Mouse (Mus musculus): ENCODE measurements around the gene Fchsd2. TPM values are rescaled to one million over a fixed set of nuclear protein-coding genes. Genes with fewer than 3 reads are reported as not detected.

Gene Fchsd2
- polyA plus RNA-seq, 1 experiment from 2014 or later = 21.9 TPM

GRCm38 (mm10) chr7:101074170-101074767 lies 18.4 kb upstream of the Fchsd2 start:
- ATAC-seq (ENCODE audit: insufficient number of reproducible peaks, low FRiP score, low TSS enrichment, low read depth) = no peak
- Histone ChIP-seq H3K9ac (no peak overlapping the region), H3K27ac (replicated peaks) (no peak overlapping the region)

GRCm38 (mm10) chr7:101083562-101084166 lies 9.0 kb upstream of the Fchsd2 start:
- Histone ChIP-seq H3K4me3 (replicated peaks) (no peak overlapping the region), H3K27me3 (no peaks in the 10 kb centered on the region), H3K9ac (no peak overlapping the region), H3K36me3 (no peaks in the 10 kb centered on the region), H3K4me2 (replicated peaks) (no peak overlapping the region), H3K9me3 (replicated peaks) (no peaks in the 10 kb centered on the region), H3K27ac (replicated peaks) (no peak overlapping the region), H3K4me1 (no peaks in the 10 kb centered on the region)
- ATAC-seq (ENCODE audit: insufficient number of reproducible peaks, low FRiP score, low TSS enrichment, low read depth) = no peak
- WGBS = 62% methylated on average over 9 of the region's 9 CpGs

More at GRCm38 (mm10) chr7:101074170-101074767, 18.4 kb upstream of the Fchsd2 start:
- H3K4me3 ChIP-seq (replicated peaks) = no peak overlapping the region
- no peak overlapping the region for H3K4me2 ChIP-seq (replicated peaks)
- peaks cover 3% of the 10 kb centered on the region; the same call in 1 of the 2 replicates for H3K4me1 ChIP-seq
- H3K36me3 ChIP-seq = no peaks in the 10 kb centered on the region
- H3K27me3 ChIP-seq = no peaks in the 10 kb centered on the region
- no peaks in the 10 kb centered on the region for H3K9me3 ChIP-seq (replicated peaks)
- 53% methylated on average over 8 of the region's 8 CpGs for WGBS

- no peak overlapping the region for H3K27ac ChIP-seq (replicated peaks)
- H3K36me3 ChIP-seq = no peaks in the 10 kb centered on the region
- no peaks in the 10 kb centered on the region for H3K27me3 ChIP-seq
- H3K9ac ChIP-seq = no peak overlapping the region
- H3K4me2 ChIP-seq (replicated peaks) = no peak overlapping the region
- ATAC-seq (ENCODE audit: insufficient number of reproducible peaks, low FRiP score, low TSS enrichment, low read depth) = no peak
- 85% methylated on average over 4 of the region's 4 CpGs for WGBS
- no peaks in the 10 kb centered on the region for H3K9me3 ChIP-seq (replicated peaks)
- no peaks in the 10 kb centered on the region for H3K4me1 ChIP-seq
- no peak overlapping the region for H3K4me3 ChIP-seq (replicated peaks)
These were observed 7.7 kb upstream of the Fchsd2 start for GRCm38 (mm10) chr7:101084816-101085456.

- no peak for ATAC-seq (ENCODE audit: insufficient number of reproducible peaks, low FRiP score, low TSS enrichment, low read depth)
- no peak overlapping the region for H3K4me2 ChIP-seq (replicated peaks)
- no peaks in the 10 kb centered on the region for H3K36me3 ChIP-seq
- no peaks in the 10 kb centered on the region for H3K9me3 ChIP-seq (replicated peaks)
- WGBS = 47% methylated on average over 4 of the region's 4 CpGs
- H3K27ac ChIP-seq (replicated peaks) = no peak overlapping the region
- no peaks in the 10 kb centered on the region for H3K4me1 ChIP-seq
- no peak overlapping the region for H3K9ac ChIP-seq
- no peak overlapping the region for H3K4me3 ChIP-seq (replicated peaks)
- no peaks in the 10 kb centered on the region for H3K27me3 ChIP-seq
These were observed 6.9 kb upstream of the Fchsd2 start for GRCm38 (mm10) chr7:101085779-101086178.

GRCm38 (mm10) chr7:101088687-101089086 lies 4.0 kb upstream of the Fchsd2 start:
- Histone ChIP-seq H3K4me2 (replicated peaks) (no peak overlapping the region), H3K27ac (replicated peaks) (no peak overlapping the region; the same call in 1 of the 2 replicates), H3K36me3 (no peaks in the 10 kb centered on the region), H3K27me3 (no peaks in the 10 kb centered on the region), H3K4me3 (replicated peaks) (no peak overlapping the region), H3K4me1 (no peaks in the 10 kb centered on the region), H3K9me3 (replicated peaks) (no peaks in the 10 kb centered on the region), H3K9ac (no peak overlapping the region)
- peak; percentile 57 for ATAC-seq (ENCODE audit: insufficient number of reproducible peaks, low FRiP score, low TSS enrichment, low read depth)
- WGBS = 64% methylated on average over 4 of the region's 4 CpGs

- Histone ChIP-seq H3K27ac (replicated peaks) (no peak overlapping the region; the same call in 1 of the 2 replicates), H3K4me3 (replicated peaks) (no peak overlapping the region), H3K27me3 (no peaks in the 10 kb centered on the region), H3K9ac (no peak overlapping the region), H3K9me3 (replicated peaks) (no peaks in the 10 kb centered on the region), H3K4me2 (replicated peaks) (no peak overlapping the region), H3K4me1 (no peaks in the 10 kb centered on the region), H3K36me3 (no peaks in the 10 kb centered on the region)
- no peak for ATAC-seq (ENCODE audit: insufficient number of reproducible peaks, low FRiP score, low TSS enrichment, low read depth)
- WGBS = 56% methylated on average over 3 of the region's 3 CpGs
These were observed 3.4 kb upstream of the Fchsd2 start for GRCm38 (mm10) chr7:101089242-101089641.

GRCm38 (mm10) chr7:101093231-101093630 lies 568 bp downstream of the Fchsd2 start:
- no peak overlapping the region for H3K9ac ChIP-seq
- 61% methylated on average over 3 of the region's 3 CpGs for whole genome bisulfite sequencing

GRCm38 (mm10) chr7:101094746-101095145 lies 2.1 kb downstream of the Fchsd2 start:
- no peak overlapping the region for H3K9ac ChIP-seq
- H3K9me3 ChIP-seq (replicated peaks) = no peaks in the 10 kb centered on the region
- H3K27ac ChIP-seq (replicated peaks) = no peak overlapping the region
- H3K27me3 ChIP-seq = no peaks in the 10 kb centered on the region
- WGBS = 20% methylated on average over 1 of the region's 1 CpGs
- no peaks in the 10 kb centered on the region for H3K36me3 ChIP-seq
- no peak overlapping the region for H3K4me3 ChIP-seq (replicated peaks)
- ATAC-seq (ENCODE audit: insufficient number of reproducible peaks, low FRiP score, low TSS enrichment, low read depth) = no peak
- H3K4me2 ChIP-seq (replicated peaks) = no peak overlapping the region
- H3K4me1 ChIP-seq = no peaks in the 10 kb centered on the region

More at GRCm38 (mm10) chr7:101093231-101093630, 568 bp downstream of the Fchsd2 start:
- Histone ChIP-seq H3K27me3 (no peaks in the 10 kb centered on the region), H3K9me3 (replicated peaks) (no peaks in the 10 kb centered on the region), H3K4me3 (replicated peaks) (no peak overlapping the region), H3K4me2 (replicated peaks) (no peak overlapping the region), H3K4me1 (no peaks in the 10 kb centered on the region), H3K27ac (replicated peaks) (no peak overlapping the region), H3K36me3 (no peaks in the 10 kb centered on the region)
- no peak for ATAC-seq (ENCODE audit: insufficient number of reproducible peaks, low FRiP score, low TSS enrichment, low read depth)

- H3K4me2 ChIP-seq (replicated peaks) = no peak overlapping the region
- H3K36me3 ChIP-seq = no peaks in the 10 kb centered on the region
- H3K9ac ChIP-seq = no peak overlapping the region
- no peaks in the 10 kb centered on the region for H3K27me3 ChIP-seq
- 82% methylated on average over 5 of the region's 5 CpGs for WGBS
- no peak overlapping the region for H3K4me3 ChIP-seq (replicated peaks)
- ATAC-seq (ENCODE audit: insufficient number of reproducible peaks, low FRiP score, low TSS enrichment, low read depth) = no peak
- no peak overlapping the region for H3K27ac ChIP-seq (replicated peaks)
- H3K9me3 ChIP-seq (replicated peaks) = no peaks in the 10 kb centered on the region
- H3K4me1 ChIP-seq = no peaks in the 10 kb centered on the region
These were observed 2.9 kb downstream of the Fchsd2 start for GRCm38 (mm10) chr7:101095560-101095959.

- Histone ChIP-seq H3K9me3 (replicated peaks) (no peaks in the 10 kb centered on the region), H3K27me3 (no peaks in the 10 kb centered on the region), H3K36me3 (no peaks in the 10 kb centered on the region), H3K9ac (no peak overlapping the region), H3K4me3 (replicated peaks) (no peak overlapping the region), H3K4me2 (replicated peaks) (no peak overlapping the region), H3K4me1 (peaks cover 8% of the 10 kb centered on the region), H3K27ac (replicated peaks) (no peak overlapping the region)
- ATAC-seq (ENCODE audit: insufficient number of reproducible peaks, low FRiP score, low TSS enrichment, low read depth) = no peak
- WGBS = 92% methylated on average over 2 of the region's 2 CpGs
These were observed 3.9 kb downstream of the Fchsd2 start for GRCm38 (mm10) chr7:101096576-101096975.

- Histone ChIP-seq H3K4me2 (replicated peaks) (no peak overlapping the region), H3K27ac (replicated peaks) (no peak overlapping the region), H3K27me3 (no peaks in the 10 kb centered on the region), H3K9me3 (replicated peaks) (no peaks in the 10 kb centered on the region), H3K4me3 (replicated peaks) (no peak overlapping the region), H3K4me1 (peaks cover 11% of the 10 kb centered on the region), H3K36me3 (no peaks in the 10 kb centered on the region), H3K9ac (no peak overlapping the region)
- ATAC-seq (ENCODE audit: insufficient number of reproducible peaks, low FRiP score, low TSS enrichment, low read depth) = no peak
- 49% methylated on average over 3 of the region's 3 CpGs for WGBS
These were observed 4.4 kb downstream of the Fchsd2 start for GRCm38 (mm10) chr7:101097084-101097483.

All from embryonic facial prominence, embryonic 15.5 days (tissue).